Mouse (Mus musculus): ENCODE measurements around the gene Bicd2.

Bicd2 gene

GRCm38 (mm10) chr13:49326246-49327206, 14.9 kb upstream of the Bicd2 start:
- DNase-seq (ENCODE audit: low read depth, low spot score): peak; percentile 47

- no peak for DNase-seq (ENCODE audit: low read depth, low spot score)
These were observed 13.3 kb upstream of the Bicd2 start for GRCm38 (mm10) chr13:49328101-49328500.

GRCm38 (mm10) chr13:49333250-49333649, 8.1 kb upstream of the Bicd2 start:
- no peak for DNase-seq (ENCODE audit: low read depth, low spot score)

GRCm38 (mm10) chr13:49335077-49335982, 6.1 kb upstream of the Bicd2 start:
- no peak for DNase-seq (ENCODE audit: low read depth, low spot score)

- DNase-seq (ENCODE audit: low read depth, low spot score): peak; percentile 41
These were observed 2.4 kb upstream of the Bicd2 start for GRCm38 (mm10) chr13:49338893-49339546.

- no peak for DNase-seq (ENCODE audit: low read depth, low spot score)
These were observed 692 bp downstream of the Bicd2 start for GRCm38 (mm10) chr13:49341831-49342722.

- DNase-seq (ENCODE audit: low read depth, low spot score): no peak
These were observed 1.3 kb downstream of the Bicd2 start for GRCm38 (mm10) chr13:49342723-49343100.

- DNase-seq (ENCODE audit: low read depth, low spot score): no peak
These were observed 3.2 kb downstream of the Bicd2 start for GRCm38 (mm10) chr13:49344567-49344966.

- no peak for DNase-seq (ENCODE audit: low read depth, low spot score)
These were observed 4.1 kb downstream of the Bicd2 start for GRCm38 (mm10) chr13:49345476-49345875.

- no peak for DNase-seq (ENCODE audit: low read depth, low spot score)
These were observed 7.1 kb downstream of the Bicd2 start for GRCm38 (mm10) chr13:49348522-49348921.

- no peak for DNase-seq (ENCODE audit: low read depth, low spot score)
These were observed 8.0 kb downstream of the Bicd2 start for GRCm38 (mm10) chr13:49349335-49349734.

GRCm38 (mm10) chr13:49349836-49350505, 8.6 kb downstream of the Bicd2 start:
- no peak for DNase-seq (ENCODE audit: low read depth, low spot score)

GRCm38 (mm10) chr13:49352581-49353159, 11.3 kb downstream of the Bicd2 start:
- DNase-seq (ENCODE audit: low read depth, low spot score): no peak

GRCm38 (mm10) chr13:49353422-49353821, 12.0 kb downstream of the Bicd2 start:
- no peak for DNase-seq (ENCODE audit: low read depth, low spot score)

GRCm38 (mm10) chr13:49353991-49354507, 12.7 kb downstream of the Bicd2 start:
- DNase-seq (ENCODE audit: low read depth, low spot score): no peak

- no peak for DNase-seq (ENCODE audit: low read depth, low spot score)
These were observed 14.2 kb downstream of the Bicd2 start for GRCm38 (mm10) chr13:49355461-49356061.

- no peak for DNase-seq (ENCODE audit: low read depth, low spot score)
These were observed 14.7 kb downstream of the Bicd2 start for GRCm38 (mm10) chr13:49356090-49356489.

GRCm38 (mm10) chr13:49357367-49358026, 16.1 kb downstream of the Bicd2 start:
- no peak for DNase-seq (ENCODE audit: low read depth, low spot score)

- no peak for DNase-seq (ENCODE audit: low read depth, low spot score)
These were observed 16.8 kb downstream of the Bicd2 start for GRCm38 (mm10) chr13:49358184-49358583.

All from ES-CJ7 (cell line).